Mouse (Mus musculus): ENCODE data around the gene Krtap1-4. TPM values are rescaled to one million over a fixed set of nuclear protein-coding genes. Genes with fewer than 3 reads are reported as not detected.

Gene Krtap1-4
- total and polyA plus RNA-seq, 2 experiments from 2014 or later: not detected

GRCm38 (mm10) chr11:99547892-99548291 is 35.6 kb downstream of the Krtap1-4 start:
- DNase-seq (no peak), ATAC-seq (no peak)
- no peak overlapping the region for H3K9ac ChIP-seq
- H3K27ac ChIP-seq (ENCODE audit: low read depth, low read length): no peak overlapping the region
- H3K4me3 ChIP-seq (ENCODE audit: low read depth, low read length): no peak overlapping the region
- no peaks in the 10 kb centered on the region for H3K4me1 ChIP-seq (ENCODE audit: insufficient read depth)
- H3K9me3 ChIP-seq (ENCODE audit: low read length): no peaks in the 10 kb centered on the region
- H3K36me3 ChIP-seq (ENCODE audit: insufficient read depth): no peaks in the 10 kb centered on the region
- no peak for TF ChIP-seq CTCF (IDR thresholded peaks at IDR 0.05; ENCODE audit: low read depth)
- no peak overlapping the region for H3K4me2 ChIP-seq (ENCODE audit: low read depth)
- no peaks in the 10 kb centered on the region for H3K27me3 ChIP-seq (ENCODE audit: insufficient read depth, low read length)

GRCm38 (mm10) chr11:99539721-99540120 is 43.7 kb downstream of the Krtap1-4 start:
- WGBS: 27% methylated on average over 9 of the region's 9 CpGs
- Histone ChIP-seq H3K4me3 (ENCODE audit: low read depth, low read length) (no peak overlapping the region), H3K4me1 (ENCODE audit: insufficient read depth) (no peaks in the 10 kb centered on the region), H3K36me3 (ENCODE audit: insufficient read depth) (no peaks in the 10 kb centered on the region), H3K9me3 (ENCODE audit: low read length) (no peaks in the 10 kb centered on the region), H3K27me3 (ENCODE audit: insufficient read depth, low read length) (no peaks in the 10 kb centered on the region), H3K9ac (no peak overlapping the region), H3K27ac (ENCODE audit: low read depth, low read length) (no peak overlapping the region), H3K4me2 (ENCODE audit: low read depth) (no peak overlapping the region)
- TF ChIP-seq CTCF (IDR thresholded peaks at IDR 0.05; ENCODE audit: low read depth): no peak
- peak; percentile 45; the same call in 1 of the 2 replicates for ATAC-seq
- DNase-seq: peak; percentile 22

Other genes with a start within 250 kb of the Krtap1-4 start
Only the 30 nearest of the 36 such genes appear.
- gene Krt28, start 208.8 kb downstream of the Krtap1-4 start, total RNA-seq (2014; rRNA removed): 0.15 and 0.19 TPM in 2 replicates
- gene Krt28, start 208.8 kb downstream of the Krtap1-4 start, polyA plus RNA-seq (2015; fragmentation: Nextera tagmentation; extraction: Ambion mirVana): 0.24 and 0.48 TPM in 2 replicates
- gene Krt10, start 194.3 kb downstream of the Krtap1-4 start, total RNA-seq (2014; rRNA removed): 4.0 and 7.1 TPM in 2 replicates
- 36.3 and 43.3 TPM in 2 replicates for gene Krt10, start 194.3 kb downstream of the Krtap1-4 start, polyA plus RNA-seq (2015; fragmentation: Nextera tagmentation; extraction: Ambion mirVana)
- 0.14 and 1.6 TPM in 2 replicates for gene Krt12, start 161.4 kb downstream of the Krtap1-4 start, total RNA-seq (2014; rRNA removed)
- 1.3 and 2.0 TPM in 2 replicates for gene Krt12, start 161.4 kb downstream of the Krtap1-4 start, polyA plus RNA-seq (2015; fragmentation: Nextera tagmentation; extraction: Ambion mirVana)
- gene Krt20, start 145.5 kb downstream of the Krtap1-4 start, total RNA-seq (2014; rRNA removed): not detected in 2 replicates
- gene Krt20, start 145.5 kb downstream of the Krtap1-4 start, polyA plus RNA-seq (2015; fragmentation: Nextera tagmentation; extraction: Ambion mirVana): 0.09 and 0.10 TPM in 2 replicates
- 0.08 TPM in 1 of 2 replicates, not detected in the other for gene Krt23, start 90.5 kb downstream of the Krtap1-4 start, total RNA-seq (2014; rRNA removed)
- gene Krt23, start 90.5 kb downstream of the Krtap1-4 start, polyA plus RNA-seq (2015; fragmentation: Nextera tagmentation; extraction: Ambion mirVana): 0.20 and 0.53 TPM in 2 replicates
- not detected in 2 replicates for gene Krt39, start 62.3 kb downstream of the Krtap1-4 start, total RNA-seq (2014; rRNA removed)
- gene Krt39, start 62.3 kb downstream of the Krtap1-4 start, polyA plus RNA-seq (2015; fragmentation: Nextera tagmentation; extraction: Ambion mirVana): not detected in 2 replicates
- gene Krt40, start 40.5 kb downstream of the Krtap1-4 start, total RNA-seq (2014; rRNA removed): not detected in 2 replicates
- gene Krt40, start 40.5 kb downstream of the Krtap1-4 start, polyA plus RNA-seq (2015; fragmentation: Nextera tagmentation; extraction: Ambion mirVana): not detected in 2 replicates
- not detected in 2 replicates for gene Krtap3-3, start 32.8 kb downstream of the Krtap1-4 start, total RNA-seq (2014; rRNA removed)
- not detected in 2 replicates for gene Krtap3-3, start 32.8 kb downstream of the Krtap1-4 start, polyA plus RNA-seq (2015; fragmentation: Nextera tagmentation; extraction: Ambion mirVana)
- not detected in 2 replicates for gene Krtap3-2, start 26.8 kb downstream of the Krtap1-4 start, total RNA-seq (2014; rRNA removed)
- not detected in 2 replicates for gene Krtap3-2, start 26.8 kb downstream of the Krtap1-4 start, polyA plus RNA-seq (2015; fragmentation: Nextera tagmentation; extraction: Ambion mirVana)
- gene Gm11939, start 24.2 kb downstream of the Krtap1-4 start, total RNA-seq (2014; rRNA removed): not detected in 2 replicates
- not detected in 2 replicates for gene Gm11939, start 24.2 kb downstream of the Krtap1-4 start, polyA plus RNA-seq (2015; fragmentation: Nextera tagmentation; extraction: Ambion mirVana)
- not detected in 2 replicates for gene Krtap3-1, start 17.0 kb downstream of the Krtap1-4 start, total RNA-seq (2014; rRNA removed)
- not detected in 2 replicates for gene Krtap3-1, start 17.0 kb downstream of the Krtap1-4 start, polyA plus RNA-seq (2015; fragmentation: Nextera tagmentation; extraction: Ambion mirVana)
- not detected in 2 replicates for gene Krtap1-5, start 2.6 kb downstream of the Krtap1-4 start, total RNA-seq (2014; rRNA removed)
- not detected in 2 replicates for gene Krtap1-5, start 2.6 kb downstream of the Krtap1-4 start, polyA plus RNA-seq (2015; fragmentation: Nextera tagmentation; extraction: Ambion mirVana)
- gene Krtap1-3, start 7.7 kb upstream of the Krtap1-4 start, total RNA-seq (2014; rRNA removed): not detected in 2 replicates
- not detected in 2 replicates for gene Krtap1-3, start 7.7 kb upstream of the Krtap1-4 start, polyA plus RNA-seq (2015; fragmentation: Nextera tagmentation; extraction: Ambion mirVana)
- gene Krtap9-3, start 14.5 kb upstream of the Krtap1-4 start, total RNA-seq (2014; rRNA removed): not detected in 2 replicates
- not detected in 2 replicates for gene Krtap9-3, start 14.5 kb upstream of the Krtap1-4 start, polyA plus RNA-seq (2015; fragmentation: Nextera tagmentation; extraction: Ambion mirVana)
- not detected in 2 replicates for gene Gm11938, start 19.7 kb upstream of the Krtap1-4 start, total RNA-seq (2014; rRNA removed)
- gene Gm11938, start 19.7 kb upstream of the Krtap1-4 start, polyA plus RNA-seq (2015; fragmentation: Nextera tagmentation; extraction: Ambion mirVana): not detected in 2 replicates
- not detected in 2 replicates for gene Gm11937, start 26.5 kb upstream of the Krtap1-4 start, total RNA-seq (2014; rRNA removed)
- not detected in 2 replicates for gene Gm11937, start 26.5 kb upstream of the Krtap1-4 start, polyA plus RNA-seq (2015; fragmentation: Nextera tagmentation; extraction: Ambion mirVana)
- not detected in 2 replicates for gene Krtap2-4, start 31.2 kb upstream of the Krtap1-4 start, total RNA-seq (2014; rRNA removed)
- not detected in 2 replicates for gene Krtap2-4, start 31.2 kb upstream of the Krtap1-4 start, polyA plus RNA-seq (2015; fragmentation: Nextera tagmentation; extraction: Ambion mirVana)
- gene Gm11562, start 36.8 kb upstream of the Krtap1-4 start, total RNA-seq (2014; rRNA removed): not detected in 2 replicates
- not detected in 2 replicates for gene Gm11562, start 36.8 kb upstream of the Krtap1-4 start, polyA plus RNA-seq (2015; fragmentation: Nextera tagmentation; extraction: Ambion mirVana)
- gene Krtap4-1, start 44.6 kb upstream of the Krtap1-4 start, total RNA-seq (2014; rRNA removed): not detected in 2 replicates
- gene Krtap4-1, start 44.6 kb upstream of the Krtap1-4 start, polyA plus RNA-seq (2015; fragmentation: Nextera tagmentation; extraction: Ambion mirVana): not detected in 2 replicates
- gene Krtap4-2, start 51.4 kb upstream of the Krtap1-4 start, total RNA-seq (2014; rRNA removed): not detected in 2 replicates
- gene Krtap4-2, start 51.4 kb upstream of the Krtap1-4 start, polyA plus RNA-seq (2015; fragmentation: Nextera tagmentation; extraction: Ambion mirVana): not detected in 2 replicates
- gene Krtap4-7, start 60.4 kb upstream of the Krtap1-4 start, total RNA-seq (2014; rRNA removed): not detected in 2 replicates
- not detected in 2 replicates for gene Krtap4-7, start 60.4 kb upstream of the Krtap1-4 start, polyA plus RNA-seq (2015; fragmentation: Nextera tagmentation; extraction: Ambion mirVana)
- not detected in 2 replicates for gene Gm11555, start 66.6 kb upstream of the Krtap1-4 start, total RNA-seq (2014; rRNA removed)
- not detected in 2 replicates for gene Gm11555, start 66.6 kb upstream of the Krtap1-4 start, polyA plus RNA-seq (2015; fragmentation: Nextera tagmentation; extraction: Ambion mirVana)
- not detected in 2 replicates for gene Gm11563, start 75.3 kb upstream of the Krtap1-4 start, total RNA-seq (2014; rRNA removed)
- not detected in 2 replicates for gene Gm11563, start 75.3 kb upstream of the Krtap1-4 start, polyA plus RNA-seq (2015; fragmentation: Nextera tagmentation; extraction: Ambion mirVana)
- not detected in 2 replicates for gene Krtap4-6, start 82.3 kb upstream of the Krtap1-4 start, total RNA-seq (2014; rRNA removed)
- not detected in 2 replicates for gene Krtap4-6, start 82.3 kb upstream of the Krtap1-4 start, polyA plus RNA-seq (2015; fragmentation: Nextera tagmentation; extraction: Ambion mirVana)
- not detected in 2 replicates for gene Gm14190, start 107.1 kb upstream of the Krtap1-4 start, total RNA-seq (2014; rRNA removed)
- gene Gm14190, start 107.1 kb upstream of the Krtap1-4 start, polyA plus RNA-seq (2015; fragmentation: Nextera tagmentation; extraction: Ambion mirVana): not detected in 2 replicates
- gene Gm14180, start 150.6 kb upstream of the Krtap1-4 start, total RNA-seq (2014; rRNA removed): not detected in 2 replicates
- gene Gm14180, start 150.6 kb upstream of the Krtap1-4 start, polyA plus RNA-seq (2015; fragmentation: Nextera tagmentation; extraction: Ambion mirVana): not detected in 2 replicates
- not detected in 2 replicates for gene Gm11595, start 189.3 kb upstream of the Krtap1-4 start, total RNA-seq (2014; rRNA removed)
- not detected in 2 replicates for gene Gm11595, start 189.3 kb upstream of the Krtap1-4 start, polyA plus RNA-seq (2015; fragmentation: Nextera tagmentation; extraction: Ambion mirVana)
- gene Krtap4-8, start 197.1 kb upstream of the Krtap1-4 start, total RNA-seq (2014; rRNA removed): not detected in 2 replicates
- not detected in 2 replicates for gene Krtap4-8, start 197.1 kb upstream of the Krtap1-4 start, polyA plus RNA-seq (2015; fragmentation: Nextera tagmentation; extraction: Ambion mirVana)
- not detected in 2 replicates for gene Krtap4-9, start 201.5 kb upstream of the Krtap1-4 start, total RNA-seq (2014; rRNA removed)
- not detected in 2 replicates for gene Krtap4-9, start 201.5 kb upstream of the Krtap1-4 start, polyA plus RNA-seq (2015; fragmentation: Nextera tagmentation; extraction: Ambion mirVana)
- gene Gm11596, start 209.8 kb upstream of the Krtap1-4 start, total RNA-seq (2014; rRNA removed): not detected in 2 replicates
- gene Gm11596, start 209.8 kb upstream of the Krtap1-4 start, polyA plus RNA-seq (2015; fragmentation: Nextera tagmentation; extraction: Ambion mirVana): not detected in 2 replicates

Measured in forebrain, postnatal 0 days (tissue).